Mouse (Mus musculus) neural tube, embryonic 15.5 days (tissue): ENCODE data around the gene Aspm. TPM values are rescaled to one million over a fixed set of nuclear protein-coding genes. Genes with fewer than 3 reads are reported as not detected.
"Not testable (repeated sequence)": the region's sequence is repeated elsewhere in the genome, so short reads cannot be mapped to it uniquely, and the experiment has no call there.

Source experiments
- ATAC-seq: fragments of 200-750 bp; cut with Nextera tagmentation; 2 replicates; pipeline ENCODE4 v1.8.0; 2017; ENCODE audit warnings: mild to moderate bottlenecking, moderate TSS enrichment, moderate library complexity; ENCODE audit not compliant: low FRiP score
- H3K27ac ChIP-seq: fragments of 300-500 bp; sonication (generic); replicated peaks from 2 replicates; pipeline ENCODE4 v1.5.1; 2015; ENCODE audit warnings: mild to moderate bottlenecking, inconsistent platforms
- H3K27me3 ChIP-seq: fragments of 300-500 bp; sonication (generic); replicated peaks from 2 replicates; pipeline ENCODE4 v1.6.1; 2015; ENCODE audit warnings: inconsistent platforms
- H3K36me3 ChIP-seq: fragments of 300-500 bp; sonication (generic); 2 replicates; pipeline ENCODE4 v1.6.1; 2015; ENCODE audit warnings: inconsistent platforms
- H3K4me1 ChIP-seq: fragments of 300-500 bp; sonication (generic); 2 replicates; pipeline ENCODE4 v1.6.1; 2015; ENCODE audit warnings: inconsistent platforms
- H3K4me2 ChIP-seq: fragments of 300-500 bp; sonication (generic); 2 replicates; pipeline ENCODE4 v1.6.1; 2015; ENCODE audit warnings: inconsistent platforms, mild to moderate bottlenecking, moderate library complexity
- H3K4me3 ChIP-seq: fragments of 300-500 bp; sonication (generic); replicated peaks from 2 replicates; pipeline ENCODE4 v1.5.1; 2015; ENCODE audit warnings: mild to moderate bottlenecking, inconsistent platforms
- H3K9ac ChIP-seq: fragments of 300-500 bp; sonication (generic); replicated peaks from 2 replicates; pipeline ENCODE4 v1.6.1; 2015; ENCODE audit warnings: mild to moderate bottlenecking, inconsistent platforms
- H3K9me3 ChIP-seq: fragments of 300-500 bp; sonication (generic); replicated peaks from 2 replicates; pipeline ENCODE4 v1.6.1; 2016; ENCODE audit warnings: inconsistent platforms
- WGBS: fragments of 180-500 bp; shearing (Covaris S2); methylation state at CpG from one replicate; pipeline ENCODE4 v1.1.7; 2015; ENCODE audit warnings: mixed read lengths; 5-methylcytosine and 5-hydroxymethylcytosine counted together
- polyA plus RNA-seq: library from polyadenylated mRNA; unstranded; fragments of >200 nt; fragmentation: Nextera tagmentation; extraction: Ambion mirVana; gene quantifications from 2 replicates; pipeline ENCODE4 v1.2.1, GENCODE M21; 2015

Gene Aspm
- polyA plus RNA-seq, result 1.5 and 4.3 TPM in 2 replicates

- H3K36me3 ChIP-seq, result no peaks in the 10 kb centered on the region; the same call in 1 of the 2 replicates
- WGBS, result 0% methylated on average over 64 of the region's 65 CpGs
- H3K4me1 ChIP-seq, result peaks cover 13% of the 10 kb centered on the region
- no peaks in the 10 kb centered on the region for H3K27me3 ChIP-seq
- peak; percentile 99 for ATAC-seq
- no peak within 1 kb of the TSS; the same call in 1 of the 2 replicates for H3K27ac ChIP-seq
- peak within 1 kb of the TSS; percentile 100 for H3K4me2 ChIP-seq
- no peaks in the 10 kb centered on the region for H3K9me3 ChIP-seq
- H3K4me3 ChIP-seq, result peak within 1 kb of the TSS; percentile 63
- H3K9ac ChIP-seq, result peak within 1 kb of the TSS; percentile 32; the same call in 1 of the 2 replicates
Measured at GRCm38 (mm10) chr1:139454340-139455225, at the start of gene Aspm. Gene Aspm, plus strand, starts transcription at chr1:139454772.

- no peak for ATAC-seq
- Histone ChIP-seq H3K36me3 (no peaks in the 10 kb centered on the region), H3K27ac (no peak overlapping the region), H3K4me2 (no peak overlapping the region), H3K4me3 (no peak overlapping the region), H3K9ac (no peak overlapping the region), H3K27me3 (no peaks in the 10 kb centered on the region), H3K4me1 (no peaks in the 10 kb centered on the region), H3K9me3 (no peaks in the 10 kb centered on the region)
Measured at GRCm38 (mm10) chr1:139405766-139406165, 48.8 kb upstream of the Aspm start.

GRCm38 (mm10) chr1:139407701-139408100 lies 46.9 kb upstream of the Aspm start:
- no peak overlapping the region for H3K27ac ChIP-seq
- H3K4me1 ChIP-seq, result no peaks in the 10 kb centered on the region
- no peak overlapping the region for H3K4me3 ChIP-seq
- H3K9ac ChIP-seq, result no peak overlapping the region
- no peak for ATAC-seq
- no peaks in the 10 kb centered on the region for H3K9me3 ChIP-seq
- H3K36me3 ChIP-seq, result no peaks in the 10 kb centered on the region
- H3K27me3 ChIP-seq, result no peaks in the 10 kb centered on the region
- H3K4me2 ChIP-seq, result no peak overlapping the region
- WGBS, result 59% methylated on average over 5 of the region's 5 CpGs

- not testable (repeated sequence) for H3K27ac ChIP-seq, ATAC-seq, H3K4me1 ChIP-seq, H3K9ac ChIP-seq, H3K4me2 ChIP-seq, H3K4me3 ChIP-seq, H3K27me3 ChIP-seq, H3K9me3 ChIP-seq, H3K36me3 ChIP-seq
- whole genome bisulfite sequencing, result 94% methylated on average over 2 of the region's 2 CpGs
Measured at GRCm38 (mm10) chr1:139412365-139412764, 42.2 kb upstream of the Aspm start.

GRCm38 (mm10) chr1:139413465-139413864 lies 41.1 kb upstream of the Aspm start:
- 80% methylated on average over 3 of the region's 3 CpGs for WGBS
- no peak overlapping the region for H3K27ac ChIP-seq
- no peaks in the 10 kb centered on the region for H3K27me3 ChIP-seq
- no peak overlapping the region for H3K4me2 ChIP-seq
- H3K9me3 ChIP-seq, result no peaks in the 10 kb centered on the region
- no peak overlapping the region for H3K4me3 ChIP-seq
- no peak for ATAC-seq
- H3K4me1 ChIP-seq, result no peaks in the 10 kb centered on the region
- H3K36me3 ChIP-seq, result no peaks in the 10 kb centered on the region
- H3K9ac ChIP-seq, result no peak overlapping the region

DNA sequence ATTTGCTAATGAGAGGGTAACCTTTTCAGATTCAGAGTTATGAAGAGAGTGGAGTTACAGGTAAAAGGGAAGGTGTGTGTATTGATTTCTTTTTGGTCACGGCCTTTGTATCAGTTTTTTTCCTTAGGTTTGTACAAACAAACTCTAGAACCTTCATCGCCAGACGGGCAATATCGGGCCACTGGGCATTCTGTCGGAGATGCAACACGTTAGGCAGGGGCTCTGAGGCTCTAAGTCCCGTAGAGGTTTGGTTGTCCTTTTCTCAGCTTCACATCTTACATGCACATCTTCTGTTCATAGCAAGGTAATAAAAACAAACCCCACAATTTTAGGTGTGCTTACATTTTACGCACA lies 33.1 kb upstream of the Aspm start:
- no peak for ATAC-seq
- Histone ChIP-seq H3K4me2 (peak overlapping the region; percentile 68), H3K27me3 (no peaks in the 10 kb centered on the region), H3K4me1 (peaks cover 35% of the 10 kb centered on the region), H3K9me3 (no peaks in the 10 kb centered on the region), H3K4me3 (peak overlapping the region; percentile 77), H3K27ac (peak overlapping the region; percentile 90), H3K36me3 (no peaks in the 10 kb centered on the region), H3K9ac (peak overlapping the region; percentile 90)
- 5% methylated on average over 8 of the region's 8 CpGs for WGBS

- no peaks in the 10 kb centered on the region for H3K27me3 ChIP-seq
- H3K9ac ChIP-seq, result peak within 1 kb of the TSS; percentile 90
- H3K4me2 ChIP-seq, result peak within 1 kb of the TSS; percentile 68
- ATAC-seq, result peak; percentile 97
- H3K9me3 ChIP-seq, result no peaks in the 10 kb centered on the region
- no peaks in the 10 kb centered on the region for H3K36me3 ChIP-seq
- peaks cover 40% of the 10 kb centered on the region for H3K4me1 ChIP-seq
- peak within 1 kb of the TSS; percentile 77 for H3K4me3 ChIP-seq
- peak within 1 kb of the TSS; percentile 90 for H3K27ac ChIP-seq
- under 1% methylated on average over 62 of the region's 88 CpGs for WGBS
Measured at GRCm38 (mm10) chr1:139421875-139422791, 32.4 kb upstream of the Aspm start, which contains the start of gene Zbtb41. Gene Zbtb41, plus strand, starts transcription at chr1:139422288.

DNA sequence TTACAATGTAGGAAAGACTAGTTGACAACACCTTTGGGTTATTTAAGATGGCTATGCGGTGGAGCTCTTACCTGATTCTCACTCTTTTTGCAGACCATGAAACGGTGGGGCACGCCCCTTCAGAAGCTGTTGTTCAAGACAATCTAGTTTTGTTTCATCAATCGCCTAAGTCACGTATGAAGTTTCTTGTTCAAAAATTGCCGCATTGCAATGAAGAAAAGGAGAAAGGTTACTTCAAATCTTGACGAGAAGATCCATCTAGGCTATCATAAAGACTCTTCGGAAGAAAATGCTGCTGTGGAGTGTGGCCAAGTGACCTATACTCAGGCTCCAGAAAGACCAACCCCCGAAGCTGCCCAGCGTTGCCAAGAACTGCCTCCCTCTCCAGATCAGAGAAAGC lies 31.6 kb upstream of the Aspm start:
- Histone ChIP-seq H3K27me3 (no peaks in the 10 kb centered on the region), H3K4me3 (peak overlapping the region; percentile 77), H3K4me1 (peaks cover 42% of the 10 kb centered on the region), H3K9me3 (no peaks in the 10 kb centered on the region), H3K27ac (peak overlapping the region; percentile 90), H3K9ac (peak overlapping the region; percentile 90), H3K36me3 (no peaks in the 10 kb centered on the region), H3K4me2 (peak overlapping the region; percentile 68)
- 23% methylated on average over 10 of the region's 10 CpGs for whole genome bisulfite sequencing
- 0 out of 2 replicates have a peak, but pooled peaks have one; percentile 1 for ATAC-seq

GRCm38 (mm10) chr1:139423931-139424330 lies 30.6 kb upstream of the Aspm start:
- 58% methylated on average over 10 of the region's 10 CpGs for WGBS
- Histone ChIP-seq H3K36me3 (peaks cover under 1% of the 10 kb centered on the region; the same call in 1 of the 2 replicates), H3K4me1 (peaks cover 44% of the 10 kb centered on the region), H3K9me3 (no peaks in the 10 kb centered on the region), H3K27me3 (no peaks in the 10 kb centered on the region), H3K4me3 (peak overlapping the region; percentile 77), H3K9ac (peak overlapping the region; percentile 90; the same call in 1 of the 2 replicates), H3K4me2 (peak overlapping the region; percentile 68), H3K27ac (no peak overlapping the region)
- ATAC-seq, result no peak

- Histone ChIP-seq H3K27me3 (no peaks in the 10 kb centered on the region), H3K27ac (no peak overlapping the region), H3K9me3 (no peaks in the 10 kb centered on the region), H3K4me3 (peak overlapping the region; percentile 31), H3K36me3 (peaks cover 6% of the 10 kb centered on the region; the same call in 1 of the 2 replicates), H3K4me2 (peak overlapping the region; percentile 60), H3K4me1 (peaks cover 44% of the 10 kb centered on the region), H3K9ac (peak overlapping the region; percentile 28; the same call in 1 of the 2 replicates)
- WGBS, result 31% methylated on average over 3 of the region's 3 CpGs
- ATAC-seq, result no peak
Measured at GRCm38 (mm10) chr1:139425006-139425405, 29.6 kb upstream of the Aspm start.

- Histone ChIP-seq H3K9me3 (no peaks in the 10 kb centered on the region), H3K9ac (no peak overlapping the region), H3K27ac (no peak overlapping the region), H3K36me3 (peaks cover 36% of the 10 kb centered on the region), H3K4me2 (no peak overlapping the region), H3K4me1 (no peaks in the 10 kb centered on the region), H3K27me3 (no peaks in the 10 kb centered on the region), H3K4me3 (no peak overlapping the region)
- 0 out of 2 replicates have a peak, but pooled peaks have one; percentile 41 for ATAC-seq
Measured at GRCm38 (mm10) chr1:139438373-139438772, 16.2 kb upstream of the Aspm start.
